Mouse (Mus musculus) stomach, embryonic 16.5 days (tissue): ENCODE measurements around the gene Kctd12. TPM values are rescaled to one million over a fixed set of nuclear protein-coding genes. Genes with fewer than 3 reads are reported as not detected.

Experiments
- ATAC-seq: fragments of 200-750 bp; cut with Nextera tagmentation; 2 replicates; pipeline ENCODE4 v1.8.0; 2017; ENCODE audit warnings: moderate number of reproducible peaks, moderate TSS enrichment; ENCODE audit not compliant: insufficient read depth, low FRiP score
- H3K27ac ChIP-seq: fragments of 300-500 bp; sonication (generic); 2 replicates; pipeline ENCODE4 v1.5.1; 2014; ENCODE audit warnings: low read length
- H3K27me3 ChIP-seq: fragments of 300-500 bp; sonication (generic); 2 replicates; pipeline ENCODE4 v1.6.1; 2014; ENCODE audit warnings: low read length, control low read depth, mixed read lengths; ENCODE audit not compliant: control insufficient read depth, insufficient read depth
- H3K36me3 ChIP-seq: fragments of 300-500 bp; sonication (generic); 2 replicates; pipeline ENCODE4 v1.6.1; 2014; ENCODE audit warnings: low read length; ENCODE audit not compliant: control insufficient read depth, insufficient read depth
- H3K4me1 ChIP-seq: fragments of 300-500 bp; sonication (generic); 2 replicates; pipeline ENCODE4 v1.6.1; 2014; ENCODE audit warnings: low read length, control low read depth, mixed read lengths; ENCODE audit not compliant: control insufficient read depth, insufficient read depth
- H3K4me2 ChIP-seq: fragments of 300-500 bp; sonication (generic); 2 replicates; pipeline ENCODE4 v1.6.1; 2014; ENCODE audit warnings: low read depth, low read length, mixed read lengths
- H3K4me3 ChIP-seq: fragments of 300-500 bp; sonication (generic); replicated peaks from 2 replicates; pipeline ENCODE4 v1.5.1; 2014; ENCODE audit warnings: mild to moderate bottlenecking, low read length
- H3K9ac ChIP-seq: fragments of 300-500 bp; sonication (generic); 2 replicates; pipeline ENCODE4 v1.6.1; 2014; ENCODE audit warnings: low read length
- H3K9me3 ChIP-seq: fragments of 300-500 bp; sonication (generic); replicated peaks from 2 replicates; pipeline ENCODE4 v1.6.1; 2016; ENCODE audit warnings: low read length, control low read depth; ENCODE audit not compliant: control insufficient read depth
- WGBS: fragments of 180-500 bp; shearing (Covaris S2); extraction: QIAGEN DNeasy Blood & Tissue Kit; methylation state at CpG from one replicate; pipeline ENCODE4 v1.1.7; 2014; 5-methylcytosine and 5-hydroxymethylcytosine counted together
- polyA plus RNA-seq: library from polyadenylated mRNA; unstranded; fragments of >200 nt; fragmentation: Nextera tagmentation; extraction: Ambion mirVana; gene quantifications from 2 replicates; pipeline ENCODE4 v1.2.1, GENCODE M21; 2015

The Kctd12 gene
- polyA plus RNA-seq, 1 experiment from 2014 or later, result 18.3 TPM

DNA sequence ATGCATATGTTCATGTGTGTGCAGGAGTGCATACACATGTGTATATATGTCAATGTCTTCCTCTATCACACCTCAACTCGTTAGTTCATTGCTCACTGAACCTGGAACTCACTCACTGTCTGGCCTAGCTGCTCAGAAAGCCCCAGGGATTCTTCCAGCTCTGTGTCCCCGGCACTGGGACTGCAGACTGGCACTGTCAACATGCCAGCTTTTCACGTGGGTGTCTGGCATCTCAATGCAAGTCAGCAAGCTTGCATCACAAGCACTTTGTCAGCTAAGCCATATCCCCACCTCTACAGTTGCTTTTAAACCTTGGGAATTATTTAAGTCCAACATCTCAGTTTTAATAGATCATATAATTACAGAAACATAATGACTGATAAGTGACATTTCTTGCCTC is 8.3 kb upstream of the Kctd12 start:
- Histone ChIP-seq H3K9ac (no peak overlapping the region), H3K4me2 (no peak overlapping the region), H3K9me3 (no peaks in the 10 kb centered on the region), H3K4me1 (no peaks in the 10 kb centered on the region), H3K27me3 (no peaks in the 10 kb centered on the region), H3K36me3 (no peaks in the 10 kb centered on the region), H3K4me3 (no peak overlapping the region), H3K27ac (no peak overlapping the region)
- no peak for ATAC-seq
- WGBS, result 74% methylated on average over 3 of the region's 3 CpGs

- WGBS, result 49% methylated on average over 5 of the region's 5 CpGs
- H3K9me3 ChIP-seq, result no peaks in the 10 kb centered on the region
- H3K36me3 ChIP-seq, result no peaks in the 10 kb centered on the region
- ATAC-seq, result no peak
- no peaks in the 10 kb centered on the region for H3K27me3 ChIP-seq
- H3K4me3 ChIP-seq, result no peak overlapping the region
- H3K27ac ChIP-seq, result no peak overlapping the region
- H3K9ac ChIP-seq, result no peak overlapping the region
- no peaks in the 10 kb centered on the region for H3K4me1 ChIP-seq
- H3K4me2 ChIP-seq, result no peak overlapping the region
Measured at GRCm38 (mm10) chr14:102989866-102990265, 7.4 kb upstream of the Kctd12 start.

GRCm38 (mm10) chr14:102989254-102989653 is 6.8 kb upstream of the Kctd12 start:
- 64% methylated on average over 4 of the region's 4 CpGs for WGBS
- H3K27me3 ChIP-seq, result no peaks in the 10 kb centered on the region
- no peak overlapping the region for H3K4me3 ChIP-seq
- H3K4me2 ChIP-seq, result no peak overlapping the region
- no peaks in the 10 kb centered on the region for H3K9me3 ChIP-seq
- no peak overlapping the region for H3K9ac ChIP-seq
- ATAC-seq, result no peak
- no peak overlapping the region for H3K27ac ChIP-seq
- no peaks in the 10 kb centered on the region for H3K4me1 ChIP-seq
- no peaks in the 10 kb centered on the region for H3K36me3 ChIP-seq

- WGBS, result 64% methylated on average over 5 of the region's 5 CpGs
- ATAC-seq, result no peak
- H3K36me3 ChIP-seq, result no peaks in the 10 kb centered on the region
- H3K4me3 ChIP-seq, result no peak overlapping the region
- no peak overlapping the region for H3K4me2 ChIP-seq
- no peak overlapping the region for H3K9ac ChIP-seq
- H3K4me1 ChIP-seq, result no peaks in the 10 kb centered on the region
- no peak overlapping the region for H3K27ac ChIP-seq
- H3K9me3 ChIP-seq, result no peaks in the 10 kb centered on the region
- H3K27me3 ChIP-seq, result no peaks in the 10 kb centered on the region
Measured at GRCm38 (mm10) chr14:102987626-102988025, 5.2 kb upstream of the Kctd12 start.

- Histone ChIP-seq H3K9me3 (no peaks in the 10 kb centered on the region), H3K4me1 (0 out of 2 replicates have a peak, but pooled peaks cover 2% of the 10 kb centered on the region), H3K27ac (no peak overlapping the region), H3K4me2 (peak overlapping the region; percentile 95; the same call in 1 of the 2 replicates), H3K9ac (no peak overlapping the region), H3K36me3 (no peaks in the 10 kb centered on the region), H3K4me3 (no peak overlapping the region), H3K27me3 (no peaks in the 10 kb centered on the region)
- ATAC-seq, result no peak
- 70% methylated on average over 8 of the region's 8 CpGs for WGBS
Measured at GRCm38 (mm10) chr14:102983686-102984085, 1.2 kb upstream of the Kctd12 start.

GRCm38 (mm10) chr14:102982016-102982626 is 316 bp downstream of the Kctd12 start:
- no peaks in the 10 kb centered on the region for H3K27me3 ChIP-seq
- no peaks in the 10 kb centered on the region for H3K9me3 ChIP-seq
- peak overlapping the region; percentile 77 for H3K4me3 ChIP-seq
- H3K9ac ChIP-seq, result peak overlapping the region; percentile 84
- peak overlapping the region; percentile 95 for H3K4me2 ChIP-seq
- H3K4me1 ChIP-seq, result 0 out of 2 replicates have a peak, but pooled peaks cover 2% of the 10 kb centered on the region
- no peaks in the 10 kb centered on the region for H3K36me3 ChIP-seq
- H3K27ac ChIP-seq, result peak overlapping the region; percentile 90
- under 1% methylated on average over 66 of the region's 76 CpGs for WGBS
- peak; percentile 12; the same call in 1 of the 2 replicates for ATAC-seq

- Histone ChIP-seq H3K4me2 (peak overlapping the region; percentile 95), H3K27me3 (no peaks in the 10 kb centered on the region), H3K27ac (peak overlapping the region; percentile 90), H3K36me3 (no peaks in the 10 kb centered on the region), H3K9me3 (no peaks in the 10 kb centered on the region), H3K4me3 (peak overlapping the region; percentile 77), H3K4me1 (0 out of 2 replicates have a peak, but pooled peaks cover 2% of the 10 kb centered on the region), H3K9ac (peak overlapping the region; percentile 84)
- peak; percentile 4; the same call in 1 of the 2 replicates for ATAC-seq
- under 1% methylated on average over 62 of the region's 62 CpGs for WGBS
Measured at GRCm38 (mm10) chr14:102981441-102982015, 909 bp downstream of the Kctd12 start.

DNA sequence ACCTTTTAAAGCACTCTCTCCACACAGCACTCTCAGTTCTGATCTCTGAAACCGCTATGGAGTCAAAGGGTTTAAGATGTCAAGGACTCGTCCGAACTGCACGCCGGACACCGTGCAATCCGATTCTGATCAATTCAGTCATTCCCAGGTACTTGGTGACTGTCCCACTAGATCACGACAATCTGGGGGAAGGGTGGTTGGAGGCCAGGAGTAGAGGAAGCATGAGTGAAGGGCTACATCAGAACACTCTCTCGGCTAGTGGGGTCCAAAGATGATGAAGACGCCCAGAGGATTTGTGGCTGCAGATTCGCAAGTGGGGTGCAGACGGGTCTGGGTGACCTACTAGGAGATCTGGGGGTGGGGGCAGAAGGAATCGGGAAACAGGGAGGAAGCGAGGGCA is 1.5 kb downstream of the Kctd12 start:
- no peaks in the 10 kb centered on the region for H3K36me3 ChIP-seq
- no peak for ATAC-seq
- H3K27me3 ChIP-seq, result no peaks in the 10 kb centered on the region
- no peaks in the 10 kb centered on the region for H3K9me3 ChIP-seq
- H3K4me3 ChIP-seq, result peak overlapping the region; percentile 77
- H3K4me2 ChIP-seq, result peak overlapping the region; percentile 95
- peak overlapping the region; percentile 84 for H3K9ac ChIP-seq
- H3K4me1 ChIP-seq, result 0 out of 2 replicates have a peak, but pooled peaks cover 2% of the 10 kb centered on the region
- 10% methylated on average over 14 of the region's 14 CpGs for WGBS
- peak overlapping the region; percentile 90 for H3K27ac ChIP-seq

- ATAC-seq, result no peak
- WGBS, result 14% methylated on average over 7 of the region's 7 CpGs
- Histone ChIP-seq H3K27ac (peak overlapping the region; percentile 90; the same call in 1 of the 2 replicates), H3K9ac (peak overlapping the region; percentile 84), H3K27me3 (no peaks in the 10 kb centered on the region), H3K4me2 (peak overlapping the region; percentile 95), H3K4me1 (0 out of 2 replicates have a peak, but pooled peaks cover 2% of the 10 kb centered on the region), H3K9me3 (no peaks in the 10 kb centered on the region), H3K36me3 (no peaks in the 10 kb centered on the region), H3K4me3 (peak overlapping the region; percentile 77)
Measured at GRCm38 (mm10) chr14:102980481-102980880, 2.0 kb downstream of the Kctd12 start.
